8 mouse cellular contexts compared by ENCODE assay signal in genomic region chr9:108807674-108808073, GRCm38 (mm10). TPM values are rescaled to one million over a fixed set of nuclear protein-coding genes. Genes with fewer than 3 reads are reported as not detected.
A peak's percentile ranks its signal among the peaks of the same experiment; 100 is the strongest.
DNase-seq lines count a peak whose midpoint lies in the region; ATAC-seq and TF ChIP-seq lines count a peak whose summit lies in the region.

No protein-coding gene starts in this region.

- no peak for TF ChIP-seq CTCF in intestine, postnatal 0 days (IDR thresholded peaks at IDR 0.05; ENCODE audit: low read depth)

- no peaks in the 10 kb centered on the region for H3K27me3 ChIP-seq in kidney, embryonic 15.5 days
- H3K27me3 ChIP-seq in embryonic facial prominence, embryonic 12.5 days: no peaks in the 10 kb centered on the region
- H3K27me3 ChIP-seq in intestine, postnatal 0 days (replicated peaks; ENCODE audit: control insufficient read depth, insufficient read depth, low read length): no peaks in the 10 kb centered on the region
- H3K27me3 ChIP-seq in myocyte (ENCODE audit: control insufficient read depth, insufficient read depth, insufficient read length): no peaks in the 10 kb centered on the region

- no peaks in the 10 kb centered on the region for H3K9me3 ChIP-seq in kidney, embryonic 15.5 days (replicated peaks)
- no peaks in the 10 kb centered on the region for H3K9me3 ChIP-seq in embryonic facial prominence, embryonic 12.5 days
- H3K9me3 ChIP-seq in intestine, postnatal 0 days (ENCODE audit: control insufficient read depth): no peaks in the 10 kb centered on the region

- 76% methylated on average over 5 of the region's 5 CpGs for WGBS in kidney, embryonic 15.5 days
- WGBS in embryonic facial prominence, embryonic 12.5 days: 69% methylated on average over 5 of the region's 5 CpGs
- WGBS in intestine, postnatal 0 days: 63% methylated on average over 5 of the region's 5 CpGs

- H3ac ChIP-seq in myocyte (ENCODE audit: control insufficient read depth, insufficient read length): peak overlapping the region; percentile 61

- H3K79me2 ChIP-seq in myocyte (ENCODE audit: control insufficient read depth, insufficient read depth): no peaks in the 10 kb centered on the region

- TF ChIP-seq POLR2A in myocyte (IDR thresholded peaks at IDR 0.05; ENCODE audit: insufficient read length, low read depth): no peak

- peak overlapping the region; percentile 92 for H3K4me2 ChIP-seq in kidney, embryonic 15.5 days
- peak overlapping the region; percentile 85 for H3K4me2 ChIP-seq in embryonic facial prominence, embryonic 12.5 days (replicated peaks)
- H3K4me2 ChIP-seq in intestine, postnatal 0 days (replicated peaks; ENCODE audit: low read depth): peak overlapping the region; percentile 97
- H3K4me2 ChIP-seq in myocyte (ENCODE audit: low read depth): no peak overlapping the region

- peak; percentile 23 for ATAC-seq in kidney, embryonic 15.5 days (replicated peaks; ENCODE audit: low FRiP score)
- no peak for ATAC-seq in embryonic facial prominence, embryonic 12.5 days (ENCODE audit: insufficient number of reproducible peaks, insufficient read depth, low FRiP score, low TSS enrichment)
- ATAC-seq in intestine, postnatal 0 days: no peak; the same call in 1 of the 2 replicates

- 0 out of 2 replicates have a peak overlapping the region, but pooled peaks have one; percentile 26 for H3K9ac ChIP-seq in kidney, embryonic 15.5 days
- no peak overlapping the region for H3K9ac ChIP-seq in embryonic facial prominence, embryonic 12.5 days
- H3K9ac ChIP-seq in intestine, postnatal 0 days (ENCODE audit: low read depth, low read length): no peak overlapping the region

- H3K4me1 ChIP-seq in kidney, embryonic 15.5 days: peaks cover 21% of the 10 kb centered on the region
- H3K4me1 ChIP-seq in embryonic facial prominence, embryonic 12.5 days: peaks cover 10% of the 10 kb centered on the region
- H3K4me1 ChIP-seq in intestine, postnatal 0 days (replicated peaks; ENCODE audit: control insufficient read depth, insufficient read depth, low read length): no peaks in the 10 kb centered on the region

- peak overlapping the region; percentile 88 for H3K4me3 ChIP-seq in kidney, embryonic 15.5 days (replicated peaks)
- peak overlapping the region; percentile 79; the same call in 1 of the 2 replicates for H3K4me3 ChIP-seq in embryonic facial prominence, embryonic 12.5 days
- no peak overlapping the region for H3K4me3 ChIP-seq in intestine, postnatal 0 days (ENCODE audit: low read depth, low read length)
- H3K4me3 ChIP-seq in myocyte: peak overlapping the region; percentile 34

- peaks cover 70% of the 10 kb centered on the region for H3K36me3 ChIP-seq in kidney, embryonic 15.5 days
- H3K36me3 ChIP-seq in embryonic facial prominence, embryonic 12.5 days: peaks cover 61% of the 10 kb centered on the region
- H3K36me3 ChIP-seq in intestine, postnatal 0 days (ENCODE audit: control insufficient read depth, insufficient read depth): peaks cover 54% of the 10 kb centered on the region
- peaks cover 27% of the 10 kb centered on the region for H3K36me3 ChIP-seq in myocyte (ENCODE audit: control insufficient read depth, insufficient read depth)

- no peak for DNase-seq in kidney, postnatal 14 days
- no peak for DNase-seq in cerebellum, adult 11 months
- DNase-seq in adrenal gland, adult 8-10 months: no peak
- no peak for DNase-seq in layer of hippocampus, postnatal 36 days

- 0 out of 2 replicates have a peak overlapping the region, but pooled peaks have one; percentile 45 for H3K27ac ChIP-seq in kidney, embryonic 15.5 days
- 0 out of 2 replicates have a peak overlapping the region, but pooled peaks have one; percentile 30 for H3K27ac ChIP-seq in embryonic facial prominence, embryonic 12.5 days
- no peak overlapping the region for H3K27ac ChIP-seq in intestine, postnatal 0 days (ENCODE audit: low read depth, low read length)

TF ChIP-seq in myocyte, 11 proteins besides CTCF, POLR2A, EP300 and RAD21:
- TF ChIP-seq SRF (IDR thresholded peaks at IDR 0.05; ENCODE audit: control insufficient read depth, insufficient read length, low read depth): no peak
- TF ChIP-seq REST (IDR thresholded peaks at IDR 0.05; ENCODE audit: insufficient read depth, insufficient read length): no peak
- TF ChIP-seq TCF3 (IDR thresholded peaks at IDR 0.05; ENCODE audit: insufficient read length, low read depth): no peak
- no peak for TF ChIP-seq MAX (IDR thresholded peaks at IDR 0.05; ENCODE audit: low read depth)
- TF ChIP-seq E2F4 (IDR thresholded peaks at IDR 0.05; ENCODE audit: insufficient read depth): no peak
- TF ChIP-seq POLR2AphosphoS2 (IDR thresholded peaks at IDR 0.05; ENCODE audit: insufficient read length, low read depth): no peak
- no peak for TF ChIP-seq MYOG (IDR thresholded peaks at IDR 0.05; ENCODE audit: control insufficient read depth in 1 of 3, insufficient read depth in 1 of 3, insufficient read length in 2 of 3, low read depth in 2 of 3)
- no peak for TF ChIP-seq MYOD1 (IDR thresholded peaks at IDR 0.05; ENCODE audit: control insufficient read depth in 1 of 3, insufficient read length in 2 of 3, low read depth in 2 of 3)
- no peak for TF ChIP-seq TCF12 (IDR thresholded peaks at IDR 0.05; ENCODE audit: insufficient read depth, poor library complexity, severe bottlenecking)
- no peak for TF ChIP-seq USF1 (IDR thresholded peaks at IDR 0.05; ENCODE audit: low read depth)
- TF ChIP-seq CEBPB (IDR thresholded peaks at IDR 0.05; ENCODE audit: insufficient read depth, poor library complexity, severe bottlenecking): no peak

RNA-seq across cellular contexts. Expression of gene Nckipsd, which starts 0.5 kb away (rescaled TPM):
- polyA plus RNA-seq in kidney, embryonic 15.5 days (2015; fragmentation: Nextera tagmentation; extraction: Ambion mirVana): 12.0 and 16.3 TPM in 2 replicates
- 24.2 and 25.7 TPM in 2 replicates for polyA plus RNA-seq in embryonic facial prominence, embryonic 12.5 days (2016; fragmentation: Nextera tagmentation; extraction: Ambion mirVana)
- 5.4 and 6.8 TPM in 2 replicates for polyA plus RNA-seq in intestine, postnatal 0 days (2015; fragmentation: Nextera tagmentation; extraction: Ambion mirVana)
- polyA plus RNA-seq in myocyte (2012; fragmentation: generic; extraction: Trizol): 5.9 TPM
- total RNA-seq in adrenal gland, adult 8-10 months (2022): 10 to 100 TPM; 11.1 to 19.0 (median 17.0) TPM
- 10 to 100 TPM; 70.3 TPM for total RNA-seq in layer of hippocampus, postnatal 36 days (2021)

RNA-seq across cellular contexts. Expression of gene Celsr3, which starts 18.4 kb away (rescaled TPM):
- polyA plus RNA-seq in kidney, embryonic 15.5 days (2015; fragmentation: Nextera tagmentation; extraction: Ambion mirVana): 0.13 and 0.26 TPM in 2 replicates
- 1.2 and 2.1 TPM in 2 replicates for polyA plus RNA-seq in embryonic facial prominence, embryonic 12.5 days (2016; fragmentation: Nextera tagmentation; extraction: Ambion mirVana)
- 0.40 and 0.93 TPM in 2 replicates for polyA plus RNA-seq in intestine, postnatal 0 days (2015; fragmentation: Nextera tagmentation; extraction: Ambion mirVana)
- polyA plus RNA-seq in myocyte (2012; fragmentation: generic; extraction: Trizol): 0.65 TPM
- 1 to 10 TPM; 3.0 to 8.6 (median 7.9) TPM for total RNA-seq in adrenal gland, adult 8-10 months (2022)
- 10 to 100 TPM; 60.6 to 73.4 TPM for total RNA-seq in layer of hippocampus, postnatal 36 days (2021)

RNA-seq across cellular contexts. Expression of gene Ip6k2, which starts 24.1 kb away (rescaled TPM):
- polyA plus RNA-seq in kidney, embryonic 15.5 days (2015; fragmentation: Nextera tagmentation; extraction: Ambion mirVana): 96.4 and 106 TPM in 2 replicates
- polyA plus RNA-seq in embryonic facial prominence, embryonic 12.5 days (2016; fragmentation: Nextera tagmentation; extraction: Ambion mirVana): 145 and 147 TPM in 2 replicates
- polyA plus RNA-seq in intestine, postnatal 0 days (2015; fragmentation: Nextera tagmentation; extraction: Ambion mirVana): 28.1 and 31.4 TPM in 2 replicates
- polyA plus RNA-seq in myocyte (2012; fragmentation: generic; extraction: Trizol): 45.5 TPM
- 100 to 1,000 TPM in 3 of 4 experiments, 10 to 100 TPM in 1; 93.0 to 156 (median 128) TPM for total RNA-seq in adrenal gland, adult 8-10 months (2022)
- 100 to 1,000 TPM; 233 to 259 TPM for total RNA-seq in layer of hippocampus, postnatal 36 days (2021)

RNA-seq across cellular contexts. Expression of gene Slc26a6, which starts 45.4 kb away (rescaled TPM):
- 11.3 and 15.2 TPM in 2 replicates for polyA plus RNA-seq in kidney, embryonic 15.5 days (2015; fragmentation: Nextera tagmentation; extraction: Ambion mirVana)
- 20.5 and 22.5 TPM in 2 replicates for polyA plus RNA-seq in embryonic facial prominence, embryonic 12.5 days (2016; fragmentation: Nextera tagmentation; extraction: Ambion mirVana)
- polyA plus RNA-seq in intestine, postnatal 0 days (2015; fragmentation: Nextera tagmentation; extraction: Ambion mirVana): 70.8 and 99.5 TPM in 2 replicates
- polyA plus RNA-seq in myocyte (2012; fragmentation: generic; extraction: Trizol): 18.8 TPM
- total RNA-seq in adrenal gland, adult 8-10 months (2022): 10 to 100 TPM in 3 of 4 experiments, 1 to 10 TPM in 1; 8.4 to 14.4 (median 12.3) TPM
- total RNA-seq in layer of hippocampus, postnatal 36 days (2021): 10 to 100 TPM; 17.9 to 23.1 TPM
